Mouse (Mus musculus) skeletal muscle tissue, postnatal 0 days (tissue): ENCODE results near the gene Acp1. TPM values are rescaled to one million over a fixed set of nuclear protein-coding genes. Genes with fewer than 3 reads are reported as not detected.

ENCODE experiments used
- polyA plus RNA-seq: library from polyadenylated mRNA; unstranded; fragments of >200 nt; fragmentation: Nextera tagmentation; extraction: Ambion mirVana; gene quantifications from 2 replicates; pipeline ENCODE4 v1.2.1, GENCODE M21; 2015

The Acp1 gene
- 90.1 and 93.5 TPM in 2 replicates for polyA plus RNA-seq

DNA sequence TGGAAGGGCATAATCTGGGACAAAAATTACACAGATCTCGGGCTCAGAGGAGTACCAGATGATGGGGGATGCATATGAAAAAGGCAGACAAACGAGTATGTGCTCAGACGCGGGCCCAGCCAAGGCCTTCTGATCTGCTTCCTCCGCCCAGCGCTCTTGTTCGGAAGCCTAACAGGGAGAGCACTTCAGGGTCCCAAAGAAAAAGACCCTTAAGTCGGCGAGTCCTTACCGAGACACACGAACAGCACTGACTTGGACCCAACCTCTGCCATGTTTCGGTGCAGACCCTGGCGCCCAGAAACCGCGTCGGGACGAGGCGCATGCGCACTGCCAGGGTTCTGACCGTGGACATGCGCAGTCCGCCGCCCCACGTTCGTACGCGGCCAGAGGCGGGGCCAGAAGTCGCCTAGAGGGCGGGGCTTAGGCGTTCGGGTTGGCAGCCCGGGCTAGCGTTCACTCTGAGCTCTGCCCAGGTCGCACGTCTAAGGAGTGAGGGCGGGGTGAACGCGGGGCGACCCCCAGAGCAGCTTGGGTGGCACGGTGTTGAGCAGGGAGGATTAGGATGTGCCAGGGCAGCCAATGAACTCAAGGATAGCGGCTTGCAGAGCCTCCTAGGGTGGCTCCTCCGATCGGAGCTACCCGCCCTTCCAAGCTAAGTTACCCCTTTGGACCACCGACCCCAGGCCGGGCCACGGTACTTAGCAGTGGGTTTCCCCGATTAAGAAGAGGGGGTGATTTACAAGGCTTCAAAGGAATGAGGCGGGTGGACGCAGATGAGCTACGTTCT lies at the start of gene Acp1, which contains the start of gene Sh3yl1:
Gene Acp1 (minus strand): TSS at position 329 of the 787 bp plus-strand sequence.
Gene Sh3yl1 (plus strand): TSS at position 408 of the 787 bp plus-strand sequence.

DNA sequence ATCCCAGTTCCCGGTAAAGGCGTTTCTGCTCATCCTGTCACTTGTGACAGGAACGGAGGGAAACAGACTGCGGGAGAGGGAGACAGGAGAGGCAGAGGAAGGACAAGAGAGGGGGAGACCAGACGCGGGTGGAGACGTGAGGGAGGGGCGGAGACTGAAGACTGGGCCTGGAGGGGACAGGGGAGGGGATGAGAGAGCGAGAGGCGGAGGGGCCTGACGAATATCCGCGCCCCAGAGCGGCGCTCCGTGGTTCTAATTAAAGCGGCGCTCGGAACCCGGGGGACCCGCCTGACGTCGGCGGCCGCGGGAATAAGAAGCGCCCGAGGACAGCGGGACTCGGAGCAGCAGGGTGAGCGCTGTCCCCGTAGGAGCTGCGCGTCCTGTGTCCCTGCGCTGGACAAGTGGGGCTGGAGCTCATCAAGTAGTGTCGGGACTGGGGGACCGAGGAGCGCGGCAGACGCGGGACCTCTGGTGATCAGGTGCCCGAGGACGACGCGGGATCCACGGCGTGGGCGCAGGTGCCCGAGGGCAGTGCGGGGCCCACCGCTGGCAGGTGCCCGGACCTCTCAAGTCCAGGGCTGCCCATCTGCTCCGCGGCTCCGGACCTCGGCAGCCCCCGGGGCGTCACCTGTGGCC lies 27.3 kb downstream of the Acp1 start, which contains the start of gene Alkal2:
Gene Alkal2 (plus strand): TSS at position 337 of the 636 bp plus-strand sequence.

Other genes starting within 250 kb of the Acp1 start
- gene Alkal2, start 27.3 kb downstream of the Acp1 start, polyA plus RNA-seq: 1.3 and 2.1 TPM in 2 replicates
- gene Sh3yl1, start 79 bp upstream of the Acp1 start, polyA plus RNA-seq: 2.8 and 3.0 TPM in 2 replicates
- gene Fam110c, start 162.3 kb upstream of the Acp1 start, polyA plus RNA-seq: 0.28 and 2.4 TPM in 2 replicates